Mouse (Mus musculus) G1E-ER4 (cell line): ENCODE measurements at regions not wholly inside any gene's neighbourhood (a gene's known extent, or its start where the extent isn't known, plus 50 kb on each side); places are given as distances from the start of the nearest gene placed in this dataset.
A peak's percentile ranks its signal among the peaks of the same experiment; 100 is the strongest.

ENCODE experiments used
- GATA1 ChIP-seq: IDR thresholded peaks from one replicate; pipeline ENCODE4 v1.8.0; 2012; ENCODE audit warnings: low read length, inconsistent platforms

DNA sequence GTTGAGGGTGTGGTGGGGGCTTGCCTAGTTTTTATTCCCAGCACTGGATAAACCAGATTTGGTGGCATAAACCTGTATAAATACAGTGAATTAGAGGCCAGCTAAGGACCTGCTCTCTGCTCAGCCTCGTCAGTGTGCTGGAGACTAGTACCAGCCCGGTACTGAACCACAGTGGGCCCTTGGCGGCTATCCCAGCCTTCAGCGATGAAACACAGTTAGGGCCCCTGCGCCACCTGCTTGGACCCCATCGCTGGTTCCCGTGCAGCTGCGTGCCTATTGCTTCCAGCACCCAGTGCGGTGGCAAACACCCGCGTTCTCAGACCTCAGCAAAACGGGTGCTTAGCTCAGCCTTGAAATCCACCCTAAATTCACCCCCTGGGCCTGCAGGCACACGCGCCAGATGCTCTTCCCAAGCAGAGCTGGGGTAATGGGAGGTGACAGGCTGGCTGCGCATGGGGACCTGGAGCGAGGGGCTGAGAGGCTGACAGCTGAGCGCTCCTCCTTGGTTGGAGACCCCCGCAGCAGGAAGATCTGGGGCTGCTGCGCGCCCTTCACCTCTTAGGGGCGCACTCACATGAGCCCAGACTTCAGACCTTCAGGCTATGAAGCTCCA is 124.7 kb upstream of the Kit start:
- no peak for TF ChIP-seq GATA1

DNA sequence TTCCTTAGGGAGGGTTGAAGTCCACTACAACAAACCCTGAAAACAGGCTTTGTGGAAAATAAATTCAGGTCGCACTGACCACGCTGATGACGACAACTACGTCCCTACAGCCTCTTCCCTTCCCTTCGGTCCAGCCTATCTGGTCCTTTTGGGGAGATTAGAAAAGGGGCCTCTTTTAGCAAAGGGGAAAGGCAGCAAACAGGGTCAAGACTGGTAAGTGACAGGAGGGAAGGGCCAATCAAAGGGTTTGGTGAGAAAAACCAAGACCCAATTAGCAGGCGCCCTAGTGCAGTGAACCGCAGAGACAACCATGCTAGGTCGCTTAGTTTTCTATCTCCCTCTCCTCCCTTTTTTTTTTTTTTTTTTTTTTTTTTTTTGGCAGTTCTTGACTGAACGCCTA is 124.2 kb upstream of the Kit start:
- no peak for TF ChIP-seq GATA1

DNA sequence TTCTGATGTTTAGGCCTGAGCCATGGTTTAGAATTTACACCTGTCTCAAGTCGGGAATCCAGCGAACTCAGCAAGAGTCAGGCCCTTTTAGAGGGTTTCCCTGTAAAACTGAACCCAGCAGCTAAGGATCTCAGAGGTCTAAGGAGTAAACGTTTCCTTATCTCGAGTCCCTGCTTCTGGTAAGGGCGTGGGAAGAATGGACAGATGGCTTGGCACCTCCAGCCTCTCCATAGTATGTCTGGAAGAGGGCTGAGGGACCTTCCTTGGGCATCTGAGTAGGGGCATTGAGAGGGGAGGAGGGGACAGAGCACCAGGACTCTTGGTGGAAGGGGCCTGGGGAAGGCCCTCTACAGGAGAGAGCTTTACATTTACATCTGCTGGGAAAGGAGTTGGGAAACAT is 123.6 kb upstream of the Kit start:
- TF ChIP-seq GATA1 = no peak

DNA sequence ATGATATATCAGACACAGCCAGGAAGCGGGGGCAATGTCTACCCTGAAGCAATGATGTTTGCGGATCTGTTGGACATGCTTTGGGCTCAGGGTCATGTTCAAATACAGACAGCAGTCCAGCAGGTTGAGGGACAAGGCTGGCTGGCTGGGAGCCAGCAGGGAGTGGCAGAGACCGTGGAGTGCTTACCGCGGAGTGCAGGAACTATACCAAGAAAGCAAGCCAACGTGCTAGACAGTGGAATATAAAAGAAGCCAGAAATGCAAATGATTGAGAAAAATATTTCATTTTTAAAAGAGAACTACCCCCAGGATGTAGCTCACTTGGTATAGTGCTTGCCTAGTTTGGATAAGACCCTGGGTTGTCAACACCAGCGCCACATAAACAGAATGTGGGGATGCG is 123.0 kb upstream of the Kit start:
- no peak for TF ChIP-seq GATA1

- TF ChIP-seq GATA1 = no peak
These were observed 120.8 kb upstream of the Kit start for GRCm38 (mm10) chr5:75453757-75454390.

DNA sequence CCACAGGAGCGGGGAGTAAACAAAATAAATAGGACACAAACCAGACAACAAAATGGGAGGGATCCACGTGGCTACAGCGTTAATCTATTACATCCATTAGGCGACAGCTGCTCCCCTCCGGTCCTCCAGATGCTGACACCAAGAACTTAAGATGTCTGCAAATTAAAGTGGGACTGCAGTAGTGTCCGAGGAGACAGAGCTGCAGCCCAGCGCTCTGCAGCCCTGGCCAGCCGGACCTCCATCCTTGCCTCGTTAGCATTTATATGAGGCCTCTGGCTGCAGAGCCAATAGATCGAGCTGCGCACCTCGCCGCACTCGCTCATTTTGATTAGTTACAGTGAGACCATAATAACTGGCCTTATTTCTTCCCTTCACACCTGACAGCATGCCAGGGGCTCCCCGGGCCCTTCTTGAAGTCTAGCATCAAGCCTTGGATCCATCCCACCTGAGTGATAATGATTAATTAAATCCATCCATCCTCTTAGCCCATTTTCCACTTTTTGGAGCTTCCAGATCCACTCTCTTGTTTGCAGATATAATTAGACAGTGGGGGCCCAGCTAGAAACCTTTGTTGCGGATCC is 119.7 kb upstream of the Kit start:
- no peak for TF ChIP-seq GATA1

DNA sequence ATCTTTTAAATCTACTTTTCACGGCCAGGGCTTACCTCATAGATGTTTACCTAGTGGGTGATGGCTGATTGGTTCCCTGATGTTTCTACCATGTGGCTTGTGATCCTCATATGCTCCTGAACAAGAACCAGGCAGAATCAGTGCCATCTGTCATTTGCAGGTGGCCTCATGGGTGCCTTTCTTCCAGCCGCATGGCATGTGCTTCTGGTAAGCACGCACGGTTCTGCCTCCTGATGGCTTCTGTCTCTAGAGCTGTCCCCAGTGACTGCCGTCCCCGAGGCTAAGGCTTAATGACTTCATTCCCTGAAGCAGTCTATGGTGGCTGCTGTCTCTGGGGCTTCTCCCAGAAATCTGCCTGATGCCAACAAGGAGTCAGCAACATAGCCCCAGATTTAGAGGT is 117.3 kb upstream of the Kit start:
- TF ChIP-seq GATA1 = no peak

DNA sequence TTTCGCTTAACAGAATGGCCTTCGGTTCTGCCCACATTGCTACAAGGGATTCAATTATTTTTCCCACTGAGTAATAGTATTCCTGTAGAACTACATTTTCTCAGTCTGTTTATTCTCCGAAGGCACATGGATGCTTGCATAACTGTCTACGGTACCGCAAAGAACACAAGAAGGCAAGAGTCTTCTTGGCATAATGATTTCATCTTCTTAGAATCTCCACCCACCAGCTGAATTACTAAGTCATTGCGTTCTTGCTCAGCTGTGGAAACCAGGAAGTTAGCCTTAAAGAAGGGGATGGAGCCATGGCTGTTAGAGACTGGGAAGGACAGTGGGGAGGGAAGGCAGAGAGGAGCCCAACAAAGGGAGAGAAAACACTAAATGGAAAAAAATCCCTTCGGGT is 116.4 kb upstream of the Kit start:
- no peak for TF ChIP-seq GATA1

DNA sequence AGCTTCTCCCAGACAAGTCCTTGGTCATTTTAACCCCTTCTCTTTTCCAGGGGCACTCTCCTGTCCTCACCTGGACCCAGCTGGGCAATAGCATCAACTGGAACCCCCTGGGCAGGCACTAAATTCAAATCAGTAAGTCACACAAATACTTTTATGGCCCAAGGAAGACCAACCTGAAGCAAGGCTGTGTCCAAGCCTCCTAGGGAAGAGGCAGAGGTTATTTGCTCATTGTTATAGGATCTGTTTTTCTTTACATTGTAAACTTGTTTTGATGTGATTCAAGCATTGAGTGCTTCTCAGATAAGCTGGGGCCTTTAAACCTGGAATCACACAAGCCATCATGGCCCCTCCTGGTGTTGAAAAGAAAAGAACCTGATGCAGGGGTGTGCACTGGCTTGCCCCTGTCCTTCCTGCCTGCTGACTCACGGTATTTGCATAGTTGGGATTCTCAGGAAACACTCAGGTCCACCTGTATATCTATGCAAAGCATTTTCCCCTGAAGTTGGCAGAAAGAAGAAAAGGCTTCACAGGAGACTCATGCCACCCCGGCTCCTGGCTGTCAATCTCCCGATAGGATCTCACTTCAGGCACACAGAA is 114.9 kb upstream of the Kit start:
- TF ChIP-seq GATA1 = no peak

DNA sequence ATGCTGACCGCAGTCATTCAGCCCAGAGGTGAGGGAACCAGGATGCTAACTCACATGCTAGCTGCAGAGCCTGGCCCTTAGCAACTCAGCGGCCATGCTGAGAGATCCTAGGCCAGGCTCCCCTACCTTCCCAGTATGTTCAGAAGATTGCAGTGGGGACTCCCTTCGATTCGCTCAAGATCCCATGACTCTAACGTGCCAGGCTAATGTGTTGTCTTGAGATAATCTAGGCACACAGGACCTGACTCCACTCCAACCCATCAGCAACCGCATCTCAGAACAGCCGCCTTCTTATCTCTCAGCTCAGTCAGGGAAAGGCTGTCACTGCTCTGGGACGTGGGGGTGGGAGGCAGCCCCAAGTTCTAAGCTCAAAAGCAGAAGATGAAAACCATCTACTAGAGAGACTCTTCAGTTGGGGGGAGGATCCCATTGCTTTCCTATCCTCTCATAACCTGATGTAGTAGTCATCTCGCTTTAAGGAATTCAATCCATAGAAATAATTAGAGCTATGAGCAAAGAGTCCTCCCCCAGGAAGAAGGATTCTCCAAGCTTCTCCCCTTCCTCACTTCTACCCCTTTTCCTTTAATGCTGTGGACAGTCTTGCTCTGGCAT is 114.2 kb upstream of the Kit start:
- TF ChIP-seq GATA1 = peak; percentile 99

GRCm38 (mm10) chr5:75461368-75461767 is 113.3 kb upstream of the Kit start:
- no peak for TF ChIP-seq GATA1

- TF ChIP-seq GATA1 = no peak
These were observed 111.1 kb upstream of the Kit start for GRCm38 (mm10) chr5:75463591-75463990.

DNA sequence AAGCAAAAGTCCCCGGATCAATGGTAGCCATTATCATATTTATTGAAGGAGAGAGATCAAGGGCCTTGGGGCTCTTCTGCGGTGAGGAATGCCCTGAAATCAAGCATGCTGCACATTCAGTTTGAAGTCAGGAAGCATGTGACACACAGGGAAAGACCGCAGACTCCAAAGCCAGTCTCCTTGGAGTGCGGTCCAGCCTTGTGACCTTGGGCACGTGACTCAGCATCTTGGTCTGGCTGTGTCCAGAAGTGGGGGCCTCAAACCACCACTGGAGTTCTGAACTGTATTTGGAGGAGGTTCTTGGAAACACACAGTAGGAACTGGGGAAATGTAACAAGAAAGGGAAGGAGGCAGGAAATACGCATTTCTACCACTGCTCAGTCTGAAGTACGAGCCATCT is 109.0 kb upstream of the Kit start:
- TF ChIP-seq GATA1 = no peak

DNA sequence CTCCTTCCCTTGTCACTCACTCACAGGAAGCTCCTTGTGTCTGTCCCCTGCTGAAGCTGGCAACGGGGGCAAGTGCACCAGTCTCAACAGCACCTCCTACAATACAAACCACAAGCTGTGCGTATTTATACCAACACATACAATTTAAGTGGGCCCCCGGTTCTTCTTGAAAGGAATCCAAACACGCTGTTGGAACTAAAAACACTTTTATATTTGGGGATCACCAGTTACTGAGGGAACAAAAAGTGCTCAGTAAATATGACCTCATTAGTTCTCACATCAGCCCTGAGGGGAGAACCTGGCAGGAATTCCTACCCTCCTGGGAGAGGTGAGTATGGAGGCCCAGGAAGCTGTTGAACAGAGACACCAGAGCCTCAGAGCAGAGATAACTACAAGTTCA is 107.8 kb upstream of the Kit start:
- no peak for TF ChIP-seq GATA1

DNA sequence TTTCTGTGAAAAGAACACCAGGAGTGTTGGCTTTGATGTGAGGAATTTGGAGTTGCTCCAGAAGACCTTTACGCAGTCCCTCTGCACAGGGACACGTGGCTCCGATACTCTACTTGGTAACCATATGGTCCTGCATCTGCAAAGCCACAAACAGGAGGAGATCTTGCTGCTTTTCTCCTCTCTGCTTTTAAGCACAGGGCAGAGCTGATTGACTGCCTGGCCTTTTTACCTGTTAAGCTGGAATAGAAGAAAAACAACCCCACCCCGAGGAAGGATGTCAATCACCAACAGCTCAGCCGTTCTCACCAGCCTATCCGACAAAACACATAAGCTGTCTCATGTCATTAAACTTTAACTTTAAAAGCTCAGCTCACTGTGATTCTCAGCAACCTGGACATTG is 106.8 kb upstream of the Kit start:
- no peak for TF ChIP-seq GATA1

DNA sequence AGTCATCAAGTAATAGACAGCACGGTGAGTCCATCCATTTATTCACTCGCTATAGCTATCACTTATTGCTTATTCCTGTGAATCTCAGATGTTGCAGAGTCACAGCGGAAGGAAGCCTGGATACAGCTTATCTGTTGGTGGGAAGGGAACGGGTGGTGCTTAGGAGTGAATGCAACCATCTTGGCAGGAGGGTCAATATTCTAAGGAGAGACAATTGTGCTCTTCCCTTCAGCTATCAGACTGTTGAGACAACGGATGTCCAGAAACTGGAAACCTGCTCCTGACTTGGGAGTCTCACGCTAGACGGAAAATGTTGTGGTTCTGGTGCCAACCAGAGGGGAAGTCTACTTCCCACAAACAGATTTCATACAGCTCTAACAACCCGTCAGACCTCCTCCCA is 103.7 kb upstream of the Kit start:
- TF ChIP-seq GATA1 = no peak
